Mouse (Mus musculus) bone marrow, adult 2 months (tissue): ENCODE measurements around the gene Pianp. TPM values are rescaled to one million over a fixed set of nuclear protein-coding genes. Genes with fewer than 3 reads are reported as not detected.

Experiments used
- H3K27ac ChIP-seq: fragments of 200-500 bp; 2 replicates; pipeline ENCODE4 v1.5.1; 2012; ENCODE audit warnings: low read depth, mild to moderate bottlenecking, control low read depth, inconsistent platforms, low read length; ENCODE audit not compliant: control insufficient read depth, poor library complexity, insufficient read depth
- H3K4me1 ChIP-seq: fragments of 200-500 bp; 2 replicates; pipeline ENCODE4 v1.6.1; 2011; ENCODE audit warnings: low read length; ENCODE audit not compliant: control insufficient read depth, insufficient read depth
- H3K4me3 ChIP-seq: fragments of 200-500 bp; replicated peaks from 2 replicates; pipeline ENCODE3; 2011; ENCODE audit warnings: mild to moderate bottlenecking, low read depth, low read length, control low read depth; ENCODE audit not compliant: control insufficient read depth
- CTCF ChIP-seq: fragments of 200-500 bp; IDR thresholded peaks from 2 replicates; pipeline ENCODE4 v1.5.1; 2011; ENCODE audit warnings: low read length, control low read depth; ENCODE audit not compliant: control insufficient read depth, insufficient read depth
- POLR2A ChIP-seq: fragments of 200-500 bp; IDR thresholded peaks from 2 replicates; pipeline ENCODE4 v1.6.1; 2011; ENCODE audit warnings: low read depth, mild to moderate bottlenecking, control low read depth, low read length, borderline replicate concordance; ENCODE audit not compliant: control insufficient read depth
- WGBS: fragments of 180-500 bp; shearing (Covaris S2); methylation state at CpG from one replicate; pipeline ENCODE4 v1.1.7; 2018; 5-methylcytosine and 5-hydroxymethylcytosine counted together
- polyA plus RNA-seq: library from polyadenylated mRNA; stranded (reverse); fragments of >200 nt; gene quantifications from 2 replicates; pipeline ENCODE4 v1.2.4, GENCODE M21; 2011; ENCODE audit warnings: low replicate concordance; ENCODE audit not compliant: missing spikeins, insufficient read depth, insufficient read length

The Pianp gene
- polyA plus RNA-seq, 1 experiment = 3.4 TPM

DNA sequence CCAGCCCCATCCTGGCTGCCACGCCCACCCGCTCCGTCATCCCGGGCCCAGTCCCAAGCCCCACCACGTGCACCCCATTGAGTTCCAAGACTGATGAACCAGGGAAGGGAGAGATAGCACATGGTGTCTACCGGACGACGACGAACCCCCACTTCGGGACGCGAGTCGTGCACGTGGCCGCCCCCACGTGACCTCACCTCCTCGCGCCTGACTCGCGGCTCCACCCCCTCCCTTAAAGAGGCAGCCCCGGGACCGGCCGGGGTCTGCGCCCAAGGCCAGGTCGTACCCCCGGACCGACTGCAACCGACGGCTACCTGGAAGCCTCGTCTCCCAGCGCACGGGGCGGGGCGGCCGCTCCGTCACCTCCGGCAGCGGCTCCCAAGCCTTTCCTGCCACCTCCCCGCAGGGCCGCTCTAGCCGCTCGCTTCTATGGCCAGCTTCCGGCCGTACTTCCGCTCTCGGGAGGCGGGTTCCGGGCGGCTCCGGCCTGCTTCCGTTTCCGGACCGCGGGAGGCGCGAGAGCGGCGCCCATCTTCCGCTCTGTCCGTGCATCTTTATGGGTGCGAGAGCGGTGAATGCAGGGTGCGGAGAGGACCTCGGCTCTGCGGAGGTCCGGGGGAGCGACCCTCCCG is 31.3 kb upstream of the Pianp start, which contains the start of gene Cops7a:
TSS of gene Cops7a (minus strand) at position 451 of the 632 bp plus-strand sequence.
- H3K27ac ChIP-seq = peak within 1 kb of the TSS; percentile 75
- TF ChIP-seq POLR2A (peak; percentile 85; the same call in 1 of the 2 replicates), CTCF (0 out of 2 replicates have a peak, but pooled peaks have one; percentile 3)
- H3K4me1 ChIP-seq = peaks cover 3% of the 10 kb centered on the region
- peak within 1 kb of the TSS; percentile 95 for H3K4me3 ChIP-seq
- WGBS = under 1% methylated on average over 68 of the region's 68 CpGs

GRCm38 (mm10) chr6:124965747-124966146 is 30.7 kb upstream of the Pianp start:
- H3K4me1 ChIP-seq = peaks cover 3% of the 10 kb centered on the region
- TF ChIP-seq POLR2A (no peak), CTCF (no peak)
- H3K27ac ChIP-seq = peak overlapping the region; percentile 75
- peak overlapping the region; percentile 95 for H3K4me3 ChIP-seq
- WGBS = under 1% methylated on average over 15 of the region's 15 CpGs

GRCm38 (mm10) chr6:124966466-124967118 is 29.9 kb upstream of the Pianp start:
- Histone ChIP-seq H3K27ac (no peak overlapping the region), H3K4me1 (peaks cover 3% of the 10 kb centered on the region), H3K4me3 (peak overlapping the region; percentile 23)
- peak; percentile 14; the same call in 1 of the 2 replicates for TF ChIP-seq CTCF
- TF ChIP-seq POLR2A = no peak
- 80% methylated on average over 7 of the region's 7 CpGs for WGBS

DNA sequence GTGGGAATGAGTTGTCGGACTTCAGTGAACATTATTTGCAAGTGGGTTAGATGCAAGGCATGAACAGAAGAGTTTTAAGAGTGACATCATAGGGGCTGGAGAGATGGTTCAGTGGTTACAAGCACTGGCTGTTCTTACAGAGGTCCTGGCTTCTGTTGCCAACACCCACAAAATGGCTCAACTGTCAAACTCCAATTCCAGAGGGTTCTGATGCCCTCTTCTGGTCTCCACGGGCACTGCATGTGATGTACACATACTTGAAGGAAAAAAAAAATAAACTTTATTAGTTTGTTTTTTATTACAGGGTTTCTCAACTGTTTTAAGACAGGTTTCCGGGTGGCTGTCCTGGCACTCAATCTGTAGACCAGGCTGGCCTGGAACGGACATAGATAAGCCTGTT is 28.7 kb upstream of the Pianp start:
- Histone ChIP-seq H3K4me3 (no peak overlapping the region), H3K27ac (no peak overlapping the region), H3K4me1 (peaks cover 3% of the 10 kb centered on the region)
- TF ChIP-seq POLR2A (no peak), CTCF (peak; percentile 28; the same call in 1 of the 2 replicates)
- 77% methylated on average over 4 of the region's 4 CpGs for WGBS

GRCm38 (mm10) chr6:124992241-124992640 is 4.3 kb upstream of the Pianp start:
- H3K27ac ChIP-seq = no peak overlapping the region

GRCm38 (mm10) chr6:124993365-124993764 is 3.1 kb upstream of the Pianp start:
- TF ChIP-seq CTCF (no peak), POLR2A (no peak)
- WGBS = 80% methylated on average over 9 of the region's 9 CpGs
- Histone ChIP-seq H3K4me1 (no peaks in the 10 kb centered on the region; the same call in 1 of the 2 replicates), H3K27ac (no peak overlapping the region), H3K4me3 (no peak overlapping the region)

More at GRCm38 (mm10) chr6:124992241-124992640, 4.3 kb upstream of the Pianp start:
- 57% methylated on average over 4 of the region's 4 CpGs for WGBS
- no peak for TF ChIP-seq POLR2A
- no peak for TF ChIP-seq CTCF
- H3K4me3 ChIP-seq = no peak overlapping the region
- H3K4me1 ChIP-seq = no peaks in the 10 kb centered on the region; the same call in 1 of the 2 replicates

- 28% methylated on average over 11 of the region's 11 CpGs for WGBS
- Histone ChIP-seq H3K27ac (no peak overlapping the region), H3K4me3 (no peak overlapping the region), H3K4me1 (no peaks in the 10 kb centered on the region; the same call in 1 of the 2 replicates)
- no peak for TF ChIP-seq CTCF
- TF ChIP-seq POLR2A = no peak
Measured at GRCm38 (mm10) chr6:124993876-124994275, 2.6 kb upstream of the Pianp start.

- whole genome bisulfite sequencing = 49% methylated on average over 7 of the region's 7 CpGs
Measured at GRCm38 (mm10) chr6:124995246-124995645, 1.2 kb upstream of the Pianp start.

More at GRCm38 (mm10) chr6:124995246-124995645, 1.2 kb upstream of the Pianp start:
- H3K4me1 ChIP-seq = no peaks in the 10 kb centered on the region; the same call in 1 of the 2 replicates
- H3K27ac ChIP-seq = no peak overlapping the region
- H3K4me3 ChIP-seq = no peak overlapping the region
- no peak for TF ChIP-seq CTCF
- TF ChIP-seq POLR2A = no peak
